Mouse (Mus musculus) urinary bladder, postnatal 0 days (tissue): ENCODE data around the gene Hjurp. TPM values are rescaled to one million over a fixed set of nuclear protein-coding genes. Genes with fewer than 3 reads are reported as not detected.

ENCODE experiments used
- polyA plus RNA-seq: library from polyadenylated mRNA; unstranded; fragments of >200 nt; fragmentation: Nextera tagmentation; extraction: Ambion mirVana; gene quantifications from 2 replicates; pipeline ENCODE4 v1.2.1, GENCODE M21; 2015

The Hjurp gene
- 35.4 and 44.6 TPM in 2 replicates for polyA plus RNA-seq

DNA sequence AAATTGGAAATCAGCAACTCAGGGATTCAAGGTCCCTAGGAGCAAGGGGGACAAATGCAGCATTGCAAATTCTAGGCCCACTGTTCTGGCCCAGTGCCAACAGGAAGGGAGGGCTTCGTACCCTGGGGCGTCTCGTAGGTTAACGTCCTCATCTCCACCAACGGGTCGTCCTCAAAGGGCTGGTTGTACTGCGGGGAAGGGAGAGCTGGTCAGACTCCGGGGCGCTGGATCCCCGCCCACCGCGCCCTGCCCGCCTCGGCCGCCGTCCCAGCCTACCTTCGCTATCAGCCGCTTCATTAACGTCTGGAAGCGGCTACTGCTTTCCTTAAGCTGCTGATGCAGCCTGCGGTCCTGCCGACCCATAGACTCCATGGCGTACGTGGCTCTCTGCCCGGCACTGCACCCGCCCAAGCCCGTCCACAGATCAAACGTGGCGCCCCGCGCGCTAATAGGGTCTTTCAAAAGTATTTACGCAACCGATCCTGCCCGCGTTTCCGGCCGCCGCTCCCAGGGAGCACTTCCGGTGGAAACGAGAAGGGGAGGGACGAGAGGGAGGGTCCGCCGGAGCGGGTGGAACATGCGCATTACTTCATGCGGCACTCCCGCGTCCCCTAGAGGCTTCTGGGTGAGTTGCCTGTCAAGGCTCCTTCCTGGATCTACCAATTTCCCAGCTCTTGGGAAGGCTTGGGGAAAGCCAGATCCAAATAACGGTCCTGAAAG is at the start of gene Hjurp, which contains the start of gene Trpm8:
Gene Hjurp, minus strand, starts transcription at position 536 of the 720 bp plus-strand sequence.
Gene Trpm8, plus strand, starts transcription at position 564 of the 720 bp plus-strand sequence.

GRCm38 (mm10) chr1:88226670-88227379 is 50.6 kb downstream of the Hjurp start, which contains the start of gene Mroh2a:
Mroh2a (plus strand) TSS chr1:88226986.

Other genes with a start within 250 kb of the Hjurp start
- gene Ugt1a10, start 222.2 kb downstream of the Hjurp start, polyA plus RNA-seq = not detected in 2 replicates
- gene Ugt1a9, start 206.8 kb downstream of the Hjurp start, polyA plus RNA-seq = not detected in 2 replicates
- gene Ugt1a8, start 189.8 kb downstream of the Hjurp start, polyA plus RNA-seq = not detected in 2 replicates
- 6.8 and 10.6 TPM in 2 replicates for gene Ugt1a7c, start 182.6 kb downstream of the Hjurp start, polyA plus RNA-seq
- gene Ugt1a6b, start 174.4 kb downstream of the Hjurp start, polyA plus RNA-seq = 1.8 and 2.5 TPM in 2 replicates
- 21.8 and 27.6 TPM in 2 replicates for gene Ugt1a6a, start 142.8 kb downstream of the Hjurp start, polyA plus RNA-seq
- gene Ugt1a5, start 111.6 kb downstream of the Hjurp start, polyA plus RNA-seq = not detected in 2 replicates
- gene Ugt1a2, start 77.0 kb downstream of the Hjurp start, polyA plus RNA-seq = not detected in 2 replicates
- 6.6 and 7.7 TPM in 2 replicates for gene Dnajb3, start 71.9 kb downstream of the Hjurp start, polyA plus RNA-seq
- gene Ugt1a1, start 65.7 kb downstream of the Hjurp start, polyA plus RNA-seq = 13.2 and 13.8 TPM in 2 replicates
- gene Mroh2a, start 50.6 kb downstream of the Hjurp start, polyA plus RNA-seq = 0.16 and 0.17 TPM in 2 replicates
- gene Trpm8, start within 50 bp of the Hjurp start, polyA plus RNA-seq = not detected in 2 replicates
- 0.75 TPM in 1 of 2 replicates, not detected in the other for gene Spp2, start 129.3 kb upstream of the Hjurp start, polyA plus RNA-seq
- gene Glrp1, start 232.4 kb upstream of the Hjurp start, polyA plus RNA-seq = not detected in 2 replicates